Mouse (Mus musculus): ENCODE measurements around the gene Wdr78. TPM values are rescaled to one million over a fixed set of nuclear protein-coding genes. Genes with fewer than 3 reads are reported as not detected.

Wdr78 gene
- polyA plus RNA-seq, 2 experiments = 0.33 to 0.61 TPM

GRCm38 (mm10) chr4:103004681-103005080, 109.7 kb downstream of the Wdr78 start:
- Histone ChIP-seq H3K4me1 (replicated peaks; ENCODE audit: control insufficient read depth in 2 of 2, insufficient read depth in 2 of 2, low read length in 1 of 2) (peaks cover 0 to 5% of the 10 kb centered on the region in 2 experiments; a peak in 1 of 4 replicates), H3K4me2 (ENCODE audit: low read depth) (no peak overlapping the region), H3K36me3 (replicated peaks; ENCODE audit: control insufficient read depth, insufficient read depth, low read depth) (no peaks in the 10 kb centered on the region), H3K4me3 (ENCODE audit: insufficient read depth in 1 of 2, low read depth in 2 of 2, low read length in 2 of 2) (no peak overlapping the region), H3K9me3 (ENCODE audit: control insufficient read depth, low read length) (no peaks in the 10 kb centered on the region), H3K9ac (replicated peaks) (no peak overlapping the region), H3K27ac (no peak overlapping the region), H3K27me3 (ENCODE audit: control insufficient read depth, insufficient read depth, low read length) (no peaks in the 10 kb centered on the region)
- WGBS (ENCODE audit: insufficient replicate concordance) = 72% methylated on average over 4 of the region's 4 CpGs
- DNase-seq (ENCODE audit: low read depth in 3 of 3, low spot score in 3 of 3) = no peak
- ATAC-seq (ENCODE audit: insufficient read depth) = no peak
- no peak for TF ChIP-seq CTCF (IDR thresholded peaks at IDR 0.05; ENCODE audit: low read depth)
- no peak for TF ChIP-seq EP300 (IDR thresholded peaks at IDR 0.05; ENCODE audit: low read depth)

DNA sequence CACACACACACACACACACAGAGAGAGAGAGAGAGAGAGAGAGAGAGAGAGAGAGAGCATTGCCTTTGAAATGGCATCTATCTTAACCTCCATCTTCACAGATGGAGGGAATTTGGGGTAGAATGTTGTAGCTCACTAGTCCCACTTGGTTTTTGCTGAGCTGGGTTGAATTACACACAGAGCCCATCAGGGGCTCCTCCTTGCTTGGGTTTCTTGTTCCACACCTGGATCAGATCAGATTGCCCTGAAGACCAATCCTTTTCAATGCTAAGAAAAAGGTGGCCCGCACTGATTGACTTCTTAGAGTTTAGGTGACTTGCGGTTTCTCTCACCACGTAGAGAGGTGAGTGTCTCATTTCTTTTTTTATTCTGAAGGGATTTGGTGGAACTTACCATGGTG, 122.7 kb downstream of the Wdr78 start:
- Histone ChIP-seq H3K27ac (no peak overlapping the region), H3K27me3 (ENCODE audit: control insufficient read depth, insufficient read depth, low read length) (no peaks in the 10 kb centered on the region), H3K9me3 (ENCODE audit: control insufficient read depth, low read length) (no peaks in the 10 kb centered on the region), H3K4me1 (replicated peaks; ENCODE audit: control insufficient read depth in 2 of 2, insufficient read depth in 2 of 2, low read length in 1 of 2) (no peaks in the 10 kb centered on the region), H3K9ac (replicated peaks) (no peak overlapping the region), H3K4me3 (ENCODE audit: insufficient read depth in 1 of 2, low read depth in 2 of 2, low read length in 2 of 2) (no peak overlapping the region), H3K36me3 (replicated peaks; ENCODE audit: control insufficient read depth, insufficient read depth, low read depth) (no peaks in the 10 kb centered on the region), H3K4me2 (ENCODE audit: low read depth) (no peak overlapping the region)
- WGBS (ENCODE audit: insufficient replicate concordance) = 72% methylated on average over 3 of the region's 3 CpGs
- ATAC-seq (ENCODE audit: insufficient read depth) (no peak), DNase-seq (ENCODE audit: low read depth in 3 of 3, low spot score in 3 of 3) (no peak)
- TF ChIP-seq CTCF (IDR thresholded peaks at IDR 0.05; ENCODE audit: low read depth) (no peak), EP300 (IDR thresholded peaks at IDR 0.05; ENCODE audit: low read depth) (no peak)

DNA sequence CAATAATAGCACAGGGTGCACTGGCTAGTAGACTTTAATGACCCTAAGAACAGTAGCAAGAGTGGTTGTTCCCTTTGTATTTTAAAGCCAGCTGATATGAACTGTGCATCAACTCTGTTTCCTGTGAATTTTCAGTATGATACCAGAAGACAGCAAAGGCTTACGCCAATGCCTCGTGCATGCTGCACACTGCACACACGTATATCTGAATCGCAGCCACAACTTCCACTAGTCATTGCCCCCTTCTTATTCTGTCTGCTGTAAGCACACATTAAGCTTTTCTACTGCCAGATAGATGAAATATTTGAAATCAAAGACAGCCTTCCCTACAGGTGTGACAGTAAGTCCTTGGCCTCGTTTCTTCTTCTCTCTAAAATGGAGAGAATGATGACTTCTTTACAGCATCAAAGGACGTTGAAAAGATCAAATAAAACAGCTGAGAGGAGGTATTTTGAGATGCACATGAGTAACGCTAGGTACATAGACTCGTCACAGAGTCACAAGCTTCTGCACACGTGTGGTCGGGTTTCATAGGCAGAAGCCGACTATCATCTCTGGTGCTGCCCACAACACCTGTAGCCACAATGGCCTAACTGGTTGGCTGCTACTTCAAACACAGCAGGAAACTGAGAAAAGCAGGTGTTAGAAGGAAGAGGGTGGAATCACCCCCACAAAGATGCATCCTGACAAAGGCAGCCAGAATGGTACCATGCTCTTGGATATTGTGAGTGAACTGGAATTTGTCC, 123.6 kb downstream of the Wdr78 start:
- Histone ChIP-seq H3K36me3 (replicated peaks; ENCODE audit: control insufficient read depth, insufficient read depth, low read depth) (no peaks in the 10 kb centered on the region), H3K4me3 (ENCODE audit: insufficient read depth in 1 of 2, low read depth in 2 of 2, low read length in 2 of 2) (no peak overlapping the region), H3K9ac (replicated peaks) (no peak overlapping the region), H3K27me3 (ENCODE audit: control insufficient read depth, insufficient read depth, low read length) (no peaks in the 10 kb centered on the region), H3K9me3 (ENCODE audit: control insufficient read depth, low read length) (no peaks in the 10 kb centered on the region), H3K4me1 (replicated peaks; ENCODE audit: control insufficient read depth in 2 of 2, insufficient read depth in 2 of 2, low read length in 1 of 2) (no peaks in the 10 kb centered on the region), H3K4me2 (ENCODE audit: low read depth) (no peak overlapping the region), H3K27ac (no peak overlapping the region)
- WGBS (ENCODE audit: insufficient replicate concordance) = 66% methylated on average over 11 of the region's 11 CpGs
- ATAC-seq (ENCODE audit: insufficient read depth) (no peak), DNase-seq (ENCODE audit: low read depth in 3 of 3, low spot score in 3 of 3) (no peak)
- TF ChIP-seq CTCF (IDR thresholded peaks at IDR 0.05; ENCODE audit: low read depth) (no peak), EP300 (IDR thresholded peaks at IDR 0.05; ENCODE audit: low read depth) (no peak)

DNA sequence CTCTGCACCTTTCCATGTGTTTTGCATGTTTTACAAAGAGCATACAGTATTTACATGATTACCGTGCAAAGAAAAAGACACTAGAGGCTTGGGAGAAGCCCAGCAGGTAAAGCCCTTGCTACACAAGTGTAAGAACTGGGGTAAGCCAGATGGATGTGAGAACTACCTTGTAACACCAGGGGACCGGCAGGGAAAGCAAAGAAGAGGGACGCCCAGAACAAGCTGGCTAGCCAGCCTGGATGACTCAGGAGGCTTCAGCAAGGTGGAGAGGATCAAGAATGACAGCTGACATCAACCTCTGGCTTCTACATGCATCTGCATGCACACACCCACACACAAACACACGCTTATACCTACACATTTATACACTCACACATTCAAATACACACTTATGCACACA, 124.3 kb downstream of the Wdr78 start:
- H3K27ac ChIP-seq = no peak overlapping the region
- H3K9me3 ChIP-seq (ENCODE audit: control insufficient read depth, low read length) = no peaks in the 10 kb centered on the region
- ATAC-seq (ENCODE audit: insufficient read depth) (no peak), DNase-seq (ENCODE audit: low read depth in 3 of 3, low spot score in 3 of 3) (no peak)
- no peak overlapping the region for H3K9ac ChIP-seq (replicated peaks)
- 64% methylated on average over 4 of the region's 4 CpGs for WGBS (ENCODE audit: insufficient replicate concordance)
- TF ChIP-seq EP300 (IDR thresholded peaks at IDR 0.05; ENCODE audit: low read depth) (no peak), CTCF (IDR thresholded peaks at IDR 0.05; ENCODE audit: low read depth) (no peak)
- H3K27me3 ChIP-seq (ENCODE audit: control insufficient read depth, insufficient read depth, low read length) = no peaks in the 10 kb centered on the region
- no peaks in the 10 kb centered on the region for H3K36me3 ChIP-seq (replicated peaks; ENCODE audit: control insufficient read depth, insufficient read depth, low read depth)
- H3K4me3 ChIP-seq (ENCODE audit: insufficient read depth in 1 of 2, low read depth in 2 of 2, low read length in 2 of 2) = no peak overlapping the region
- no peaks in the 10 kb centered on the region for H3K4me1 ChIP-seq (replicated peaks; ENCODE audit: control insufficient read depth in 2 of 2, insufficient read depth in 2 of 2, low read length in 1 of 2)
- no peak overlapping the region for H3K4me2 ChIP-seq (ENCODE audit: low read depth)

- Histone ChIP-seq H3K27me3 (ENCODE audit: control insufficient read depth, insufficient read depth, low read length) (no peaks in the 10 kb centered on the region), H3K9me3 (ENCODE audit: control insufficient read depth, low read length) (no peaks in the 10 kb centered on the region), H3K9ac (replicated peaks) (no peak overlapping the region), H3K36me3 (replicated peaks; ENCODE audit: control insufficient read depth, insufficient read depth, low read depth) (no peaks in the 10 kb centered on the region), H3K4me3 (ENCODE audit: insufficient read depth in 1 of 2, low read depth in 2 of 2, low read length in 2 of 2) (no peak overlapping the region), H3K4me1 (replicated peaks; ENCODE audit: control insufficient read depth in 2 of 2, insufficient read depth in 2 of 2, low read length in 1 of 2) (no peaks in the 10 kb centered on the region), H3K27ac (no peak overlapping the region), H3K4me2 (ENCODE audit: low read depth) (no peak overlapping the region)
- ATAC-seq (ENCODE audit: insufficient read depth) (no peak), DNase-seq (ENCODE audit: low read depth in 3 of 3, low spot score in 3 of 3) (no peak)
- WGBS (ENCODE audit: insufficient replicate concordance) = 51% methylated on average over 5 of the region's 5 CpGs
- TF ChIP-seq CTCF (IDR thresholded peaks at IDR 0.05; ENCODE audit: low read depth) (no peak), EP300 (IDR thresholded peaks at IDR 0.05; ENCODE audit: low read depth) (no peak)
These were observed 125.0 kb downstream of the Wdr78 start for GRCm38 (mm10) chr4:102989391-102989790.

Data from liver, embryonic 14.5 days (tissue).